Mouse (Mus musculus) small intestine, adult 2 months (tissue): ENCODE results near the gene Uts2r. TPM values are rescaled to one million over a fixed set of nuclear protein-coding genes. Genes with fewer than 3 reads are reported as not detected.

Experiments
- H3K27ac ChIP-seq: fragments of 200-500 bp; 2 replicates; pipeline ENCODE4 v1.5.1; 2012; ENCODE audit warnings: low read depth, low read length, control low read depth, inconsistent platforms; ENCODE audit not compliant: insufficient read depth
- H3K27me3 ChIP-seq: fragments of 200-500 bp; 2 replicates; pipeline ENCODE4 v1.6.1; 2012; ENCODE audit warnings: mild to moderate bottlenecking, moderate library complexity, low read length, inconsistent platforms; ENCODE audit not compliant: control insufficient read depth, insufficient read depth
- H3K36me3 ChIP-seq: fragments of 200-500 bp; 2 replicates; pipeline ENCODE4 v1.6.1; 2012; ENCODE audit warnings: mild to moderate bottlenecking, low read length, control low read depth, inconsistent platforms; ENCODE audit not compliant: control insufficient read depth, insufficient read depth
- H3K4me1 ChIP-seq: fragments of 200-500 bp; 2 replicates; pipeline ENCODE4 v1.6.1; 2012; ENCODE audit warnings: low read length, inconsistent platforms, mixed read lengths; ENCODE audit not compliant: control insufficient read depth, insufficient read depth, insufficient read length
- H3K4me3 ChIP-seq: fragments of 200-500 bp; 2 replicates; pipeline ENCODE4 v1.5.1; 2012; ENCODE audit warnings: low read depth, mild to moderate bottlenecking, control low read depth, inconsistent platforms, low read length, moderate library complexity
- CTCF ChIP-seq: fragments of 200-500 bp; IDR thresholded peaks from 2 replicates; pipeline ENCODE4 v1.5.1; 2012; ENCODE audit warnings: low read depth, mild to moderate bottlenecking, control low read depth, inconsistent platforms, low read length, moderate library complexity, mixed read lengths; ENCODE audit not compliant: insufficient replicate concordance, insufficient read length; ENCODE audit errors: extremely low read depth
- POLR2A ChIP-seq: fragments of 200-500 bp; IDR thresholded peaks from 2 replicates; pipeline ENCODE4 v1.6.1; 2012; ENCODE audit warnings: low read depth, mild to moderate bottlenecking, control low read depth, inconsistent platforms, low read length, moderate library complexity
- WGBS: fragments of 180-500 bp; shearing (Covaris S2); methylation state at CpG from one replicate; pipeline ENCODE4 v1.1.7; 2018; 5-methylcytosine and 5-hydroxymethylcytosine counted together
- polyA plus RNA-seq: library from polyadenylated mRNA; depleted of rRNA; stranded (reverse); fragments of >200 nt; gene quantifications from 2 replicates; pipeline ENCODE4 v1.2.3, GENCODE M21; 2012; rRNA removed

Gene Uts2r
- polyA plus RNA-seq, 1 experiment: not detected

- no peak overlapping the region for H3K27ac ChIP-seq
- WGBS: 37% methylated on average over 2 of the region's 2 CpGs
- 0 out of 2 replicates have a peak, but pooled peaks cover 3% of the 10 kb centered on the region for H3K36me3 ChIP-seq
- no peaks in the 10 kb centered on the region for H3K27me3 ChIP-seq
- H3K4me1 ChIP-seq: peaks cover under 1% of the 10 kb centered on the region; the same call in 1 of the 2 replicates
- H3K4me3 ChIP-seq: no peak overlapping the region
- TF ChIP-seq POLR2A: no peak
- no peak for TF ChIP-seq CTCF
Observed at GRCm38 (mm10) chr11:121198622-121199021, 38.6 kb downstream of the Uts2r start.

GRCm38 (mm10) chr11:121199851-121200250 is 39.8 kb downstream of the Uts2r start:
- Histone ChIP-seq H3K4me1 (peaks cover 3% of the 10 kb centered on the region; the same call in 1 of the 2 replicates), H3K4me3 (no peak overlapping the region), H3K27me3 (no peaks in the 10 kb centered on the region), H3K27ac (no peak overlapping the region), H3K36me3 (0 out of 2 replicates have a peak, but pooled peaks cover 1% of the 10 kb centered on the region)
- 69% methylated on average over 4 of the region's 4 CpGs for WGBS
- TF ChIP-seq CTCF: no peak
- no peak for TF ChIP-seq POLR2A

- H3K27ac ChIP-seq: no peak overlapping the region
- H3K27me3 ChIP-seq: no peaks in the 10 kb centered on the region
- TF ChIP-seq POLR2A (no peak), CTCF (no peak)
- 92% methylated on average over 6 of the region's 6 CpGs for WGBS
- peaks cover 3% of the 10 kb centered on the region; the same call in 1 of the 2 replicates for H3K4me1 ChIP-seq
- no peaks in the 10 kb centered on the region for H3K36me3 ChIP-seq
- H3K4me3 ChIP-seq: no peak overlapping the region
Observed at GRCm38 (mm10) chr11:121200781-121201180, 40.7 kb downstream of the Uts2r start.

GRCm38 (mm10) chr11:121201436-121202198 is 41.5 kb downstream of the Uts2r start:
- 28% methylated on average over 11 of the region's 11 CpGs for WGBS
- no peak overlapping the region for H3K27ac ChIP-seq
- no peaks in the 10 kb centered on the region for H3K36me3 ChIP-seq
- no peaks in the 10 kb centered on the region for H3K27me3 ChIP-seq
- H3K4me3 ChIP-seq: no peak overlapping the region
- TF ChIP-seq POLR2A (no peak), CTCF (peak; percentile 55; the same call in 1 of the 2 replicates)
- H3K4me1 ChIP-seq: peaks cover 3% of the 10 kb centered on the region; the same call in 1 of the 2 replicates

- Histone ChIP-seq H3K27me3 (no peaks in the 10 kb centered on the region), H3K4me3 (peak overlapping the region; percentile 75), H3K27ac (no peak overlapping the region), H3K36me3 (peaks cover 6% of the 10 kb centered on the region), H3K4me1 (peaks cover 3% of the 10 kb centered on the region; the same call in 1 of the 2 replicates)
- no peak for TF ChIP-seq POLR2A
- no peak for TF ChIP-seq CTCF
- WGBS: under 1% methylated on average over 5 of the region's 5 CpGs
Observed at GRCm38 (mm10) chr11:121203859-121204160, 43.7 kb downstream of the Uts2r start.

- under 1% methylated on average over 70 of the region's 70 CpGs for WGBS
- Histone ChIP-seq H3K27me3 (no peaks in the 10 kb centered on the region), H3K27ac (peak within 1 kb of the TSS; percentile 83), H3K36me3 (peaks cover 9% of the 10 kb centered on the region), H3K4me3 (peak within 1 kb of the TSS; percentile 75), H3K4me1 (peaks cover 3% of the 10 kb centered on the region; the same call in 1 of the 2 replicates)
- peak; percentile 42; the same call in 1 of the 2 replicates for TF ChIP-seq POLR2A
- TF ChIP-seq CTCF: no peak
Observed at GRCm38 (mm10) chr11:121204161-121205006, 44.3 kb downstream of the Uts2r start, which contains the start of the genes Hexdc and Ogfod3. Hexdc (plus strand) TSS chr11:121204433. Ogfod3 (minus strand) TSS chr11:121204711.

Other genes with a start within 250 kb of the Uts2r start
- gene Ccdc57, start 227.4 kb upstream of the Uts2r start, polyA plus RNA-seq: 0.43 and 0.84 TPM in 2 replicates
- 56.8 and 68.9 TPM in 2 replicates for gene Slc16a3, start 211.8 kb upstream of the Uts2r start, polyA plus RNA-seq
- 26.5 and 60.8 TPM in 2 replicates for gene Csnk1d, start 168.9 kb upstream of the Uts2r start, polyA plus RNA-seq
- gene Cd7, start 120.9 kb upstream of the Uts2r start, polyA plus RNA-seq: 41.0 and 57.7 TPM in 2 replicates
- 152 and 325 TPM in 2 replicates for gene Sectm1b, start 96.7 kb upstream of the Uts2r start, polyA plus RNA-seq
- gene Sectm1a, start 79.1 kb upstream of the Uts2r start, polyA plus RNA-seq: 1.4 and 4.1 TPM in 2 replicates
- gene Tex19.2, start 41.6 kb upstream of the Uts2r start, polyA plus RNA-seq: 0.05 TPM in 1 of 2 replicates, not detected in the other
- not detected in 2 replicates for gene Tex19.1, start 14.1 kb upstream of the Uts2r start, polyA plus RNA-seq
- gene Hexdc, start 44.2 kb downstream of the Uts2r start, polyA plus RNA-seq: 12.5 and 27.9 TPM in 2 replicates
- 8.6 and 13.1 TPM in 2 replicates for gene Ogfod3, start 44.4 kb downstream of the Uts2r start, polyA plus RNA-seq
- 16.4 and 20.8 TPM in 2 replicates for gene Cybc1, start 69.1 kb downstream of the Uts2r start, polyA plus RNA-seq
- 15.3 and 23.9 TPM in 2 replicates for gene Narf, start 77.0 kb downstream of the Uts2r start, polyA plus RNA-seq
- gene Foxk2, start 99.7 kb downstream of the Uts2r start, polyA plus RNA-seq: 22.4 and 23.6 TPM in 2 replicates
- gene Wdr45b, start 194.2 kb downstream of the Uts2r start, polyA plus RNA-seq: 17.6 and 26.4 TPM in 2 replicates
- gene Rab40b, start 228.0 kb downstream of the Uts2r start, polyA plus RNA-seq: 0.51 and 1.1 TPM in 2 replicates